Mouse (Mus musculus) MEL (cell line): ENCODE measurements around the gene Ppp4r2. TPM values are rescaled to one million over a fixed set of nuclear protein-coding genes. Genes with fewer than 3 reads are reported as not detected.
A peak's percentile ranks its signal among the peaks of the same experiment; 100 is the strongest.

Experiments used
- DNase-seq: peaks from one replicate; pipeline ENCODE4 v3.0.0; 2011; ENCODE audit warnings: low read depth, low spot score
- H3K27ac ChIP-seq: 2 replicates; pipeline ENCODE4 v1.5.1; 2012; ENCODE audit warnings: low read depth, mild to moderate bottlenecking, control low read depth, low read length, moderate library complexity; ENCODE audit not compliant: control insufficient read depth
- H3K27me3 ChIP-seq, 2 experiments: fragments of 150-350 bp in 1 of 2; sonication (generic) in 1 of 2; 2 replicates each; pipeline ENCODE4 v1.6.1; 2012; ENCODE audit warnings: low read length in 2 of 2, mild to moderate bottlenecking in 2 of 2, improper control_type of control experiment in 1 of 2, moderate library complexity in 1 of 2; ENCODE audit not compliant: insufficient read depth in 2 of 2, control insufficient read depth in 1 of 2
- H3K36me3 ChIP-seq, 2 experiments: 2 replicates each; pipeline ENCODE4 v1.6.1; 2012 to 2014; ENCODE audit warnings: low read length in 2 of 2, improper control_type of control experiment in 1 of 2, inconsistent platforms in 1 of 2, mild to moderate bottlenecking in 1 of 2; ENCODE audit not compliant: insufficient read depth in 2 of 2, control insufficient read depth in 1 of 2
- H3K4me1 ChIP-seq, 2 experiments: fragments of 150-350 bp in 1 of 2; sonication (generic) in 1 of 2; 2 replicates each; pipeline ENCODE4 v1.6.1; 2012; ENCODE audit warnings: low read length in 2 of 2, improper control_type of control experiment in 1 of 2, mild to moderate bottlenecking in 1 of 2; ENCODE audit not compliant: insufficient read depth in 2 of 2, control insufficient read depth in 1 of 2
- H3K4me3 ChIP-seq, 2 experiments: fragments of 150-350 bp in 1 of 2; sonication (generic) in 1 of 2; 2 replicates each; pipeline ENCODE4 v1.5.1; 2012; ENCODE audit warnings: low read depth in 2 of 2, low read length in 2 of 2, mild to moderate bottlenecking in 2 of 2, moderate library complexity in 2 of 2, control low read depth in 1 of 2, improper control_type of control experiment in 1 of 2; ENCODE audit not compliant: control insufficient read depth in 1 of 2, insufficient read depth in 1 of 2
- H3K79me2 ChIP-seq: 2 replicates; pipeline ENCODE4 v1.6.1; 2012; ENCODE audit warnings: mild to moderate bottlenecking, low read length, moderate library complexity; ENCODE audit not compliant: control insufficient read depth, poor library complexity, insufficient read depth
- H3K9ac ChIP-seq: 2 replicates; pipeline ENCODE4 v1.6.1; 2012; ENCODE audit warnings: low read depth, mild to moderate bottlenecking, control low read depth, low read length, moderate library complexity; ENCODE audit not compliant: control insufficient read depth, poor library complexity, severe bottlenecking
- H3K9me3 ChIP-seq: fragments of 150-350 bp; sonication (generic); replicated peaks from 2 replicates; pipeline ENCODE4 v1.6.1; 2012; ENCODE audit warnings: mild to moderate bottlenecking, low read length, improper control_type of control experiment, moderate library complexity; ENCODE audit not compliant: insufficient read depth
- BHLHE40 ChIP-seq: IDR thresholded peaks from 2 replicates; pipeline ENCODE4 v1.6.1; 2012; ENCODE audit warnings: low read depth, mild to moderate bottlenecking, inconsistent platforms, low read length, improper control_type of control experiment, borderline replicate concordance
- CHD1 ChIP-seq: IDR thresholded peaks from 2 replicates; pipeline ENCODE4 v1.6.1; 2012; ENCODE audit warnings: low read depth, mild to moderate bottlenecking, inconsistent platforms, low read length, improper control_type of control experiment
- CHD2 ChIP-seq: IDR thresholded peaks from 2 replicates; pipeline ENCODE4 v1.6.1; 2011; ENCODE audit warnings: low read length, improper control_type of control experiment
- CTCF ChIP-seq, 3 experiments: IDR thresholded peaks in 2 of 3; conservative IDR thresholded peaks in 1 of 3; 2 replicates each; pipeline ENCODE4 v1.5.1; 2011 to 2012; ENCODE audit warnings: low read length in 3 of 3, low read depth in 2 of 3, mild to moderate bottlenecking in 2 of 3, improper control_type of control experiment in 1 of 3, inconsistent platforms in 1 of 3, mixed read lengths in 1 of 3, moderate library complexity in 1 of 3; ENCODE audit not compliant: control insufficient read depth in 1 of 3, insufficient read depth in 1 of 3, poor library complexity in 1 of 3, severe bottlenecking in 1 of 3
- E2F4 ChIP-seq: IDR thresholded peaks from 2 replicates; pipeline ENCODE4 v1.6.1; 2011; ENCODE audit warnings: low read depth, low read length, improper control_type of control experiment, borderline replicate concordance
- ELF1 ChIP-seq: IDR thresholded peaks from 2 replicates; pipeline ENCODE4 v1.6.1; 2014; ENCODE audit warnings: low read depth, mild to moderate bottlenecking, inconsistent platforms, low read length, improper control_type of control experiment, moderate library complexity
- EP300 ChIP-seq, 2 experiments: IDR thresholded peaks; 2 replicates each; pipeline ENCODE4 v1.6.1; 2011; ENCODE audit warnings: improper control_type of control experiment in 2 of 2, low read length in 2 of 2, low read depth in 1 of 2, mild to moderate bottlenecking in 1 of 2
- ETS1 ChIP-seq: IDR thresholded peaks from 2 replicates; pipeline ENCODE4 v1.6.1; 2012; ENCODE audit warnings: low read depth, mild to moderate bottlenecking, inconsistent platforms, low read length, improper control_type of control experiment, moderate library complexity
- GABPA ChIP-seq: IDR thresholded peaks from 2 replicates; pipeline ENCODE4 v1.6.1; 2012; ENCODE audit warnings: low read depth, mild to moderate bottlenecking, inconsistent platforms, low read length, improper control_type of control experiment, moderate library complexity
- GATA1 ChIP-seq: IDR thresholded peaks from 2 replicates; pipeline ENCODE4 v1.6.1; 2011; ENCODE audit warnings: low read depth, low read length, improper control_type of control experiment
- HCFC1 ChIP-seq: IDR thresholded peaks from 2 replicates; pipeline ENCODE4 v1.6.1; 2012; ENCODE audit warnings: low read depth, mild to moderate bottlenecking, inconsistent platforms, low read length, improper control_type of control experiment, moderate library complexity
- KAT2A ChIP-seq: conservative IDR thresholded peaks from 2 replicates; pipeline ENCODE4 v1.6.1; 2012; ENCODE audit warnings: low read depth, low read length, improper control_type of control experiment, inconsistent platforms
- MXI1 ChIP-seq: IDR thresholded peaks from 2 replicates; pipeline ENCODE4 v1.6.1; 2011; ENCODE audit warnings: mild to moderate bottlenecking, low read depth, low read length, improper control_type of control experiment
- MYB ChIP-seq: IDR thresholded peaks from 2 replicates; pipeline ENCODE4 v1.6.1; 2011; ENCODE audit warnings: mild to moderate bottlenecking, low read depth, low read length, improper control_type of control experiment
- MYC ChIP-seq: IDR thresholded peaks from 2 replicates; pipeline ENCODE4 v1.6.1; 2011; ENCODE audit warnings: low read depth, mild to moderate bottlenecking, low read length, improper control_type of control experiment, moderate library complexity
- NRF1 ChIP-seq: IDR thresholded peaks from 2 replicates; pipeline ENCODE4 v1.6.1; 2014; ENCODE audit warnings: low read depth, mild to moderate bottlenecking, inconsistent platforms, low read length, improper control_type of control experiment, moderate library complexity; ENCODE audit not compliant: poor library complexity, insufficient read depth, severe bottlenecking
- POLR2A ChIP-seq, 2 experiments: IDR thresholded peaks; 2 replicates each; pipeline ENCODE4 v1.6.1; 2011 to 2012; ENCODE audit warnings: low read length in 2 of 2, mild to moderate bottlenecking in 2 of 2, control low read depth in 1 of 2, improper control_type of control experiment in 1 of 2, low read depth in 1 of 2, moderate library complexity in 1 of 2; ENCODE audit not compliant: control insufficient read depth in 1 of 2, insufficient read depth in 1 of 2, poor library complexity in 1 of 2
- RAD21 ChIP-seq: IDR thresholded peaks from 2 replicates; pipeline ENCODE4 v1.6.1; 2011; ENCODE audit warnings: mild to moderate bottlenecking, low read depth, low read length, improper control_type of control experiment
- RCOR1 ChIP-seq: IDR thresholded peaks from 2 replicates; pipeline ENCODE4 v1.6.1; 2012; ENCODE audit warnings: low read depth, mild to moderate bottlenecking, inconsistent platforms, low read length, improper control_type of control experiment
- SIN3A ChIP-seq: IDR thresholded peaks from 2 replicates; pipeline ENCODE4 v1.6.1; 2012; ENCODE audit warnings: low read length, improper control_type of control experiment, inconsistent platforms
- SMC3 ChIP-seq: IDR thresholded peaks from 2 replicates; pipeline ENCODE4 v1.6.1; 2011; ENCODE audit warnings: low read depth, low read length, improper control_type of control experiment
- TAL1 ChIP-seq: IDR thresholded peaks from 2 replicates; pipeline ENCODE4 v1.6.1; 2012; ENCODE audit warnings: mild to moderate bottlenecking, inconsistent platforms, low read length, moderate library complexity, mixed read lengths
- TBP ChIP-seq: IDR thresholded peaks from 2 replicates; pipeline ENCODE4 v1.8.0; 2011; ENCODE audit warnings: low read depth, low read length, improper control_type of control experiment
- TCF12 ChIP-seq: IDR thresholded peaks from 2 replicates; pipeline ENCODE4 v1.6.1; 2014; ENCODE audit warnings: low read depth, mild to moderate bottlenecking, inconsistent platforms, low read length, improper control_type of control experiment, moderate library complexity
- UBTF ChIP-seq: IDR thresholded peaks from 2 replicates; pipeline ENCODE4 v1.6.1; 2012; ENCODE audit warnings: low read depth, mild to moderate bottlenecking, inconsistent platforms, low read length, improper control_type of control experiment, moderate library complexity, borderline replicate concordance; ENCODE audit not compliant: insufficient read depth
- USF1 ChIP-seq: IDR thresholded peaks from 2 replicates; pipeline ENCODE4 v1.6.1; 2014; ENCODE audit warnings: low read depth, mild to moderate bottlenecking, inconsistent platforms, low read length, improper control_type of control experiment, moderate library complexity
- USF2 ChIP-seq, 2 experiments: IDR thresholded peaks; 2 replicates each; pipeline ENCODE4 v1.6.1; 2011 to 2012; ENCODE audit warnings: improper control_type of control experiment in 2 of 2, low read length in 2 of 2, borderline replicate concordance in 1 of 2, inconsistent platforms in 1 of 2, low read depth in 1 of 2, mild to moderate bottlenecking in 1 of 2; ENCODE audit not compliant: insufficient read depth in 1 of 2
- ZMIZ1 ChIP-seq: IDR thresholded peaks from 2 replicates; pipeline ENCODE4 v1.6.1; 2012; ENCODE audit warnings: low read depth, mild to moderate bottlenecking, inconsistent platforms, low read length, improper control_type of control experiment, moderate library complexity
- ZNF384 ChIP-seq: IDR thresholded peaks from 2 replicates; pipeline ENCODE4 v1.6.1; 2012; ENCODE audit warnings: low read depth, mild to moderate bottlenecking, inconsistent platforms, low read length, improper control_type of control experiment
- polyA plus RNA-seq, 2 experiments: library from polyadenylated mRNA; stranded (reverse) in 1 of 2; unstranded in 1 of 2; fragments of >175 nt in 1 of 2; fragments of >200 nt in 1 of 2; gene quantifications; 2 replicates each; pipeline versions ENCODE4 v1.2.1 to v1.2.4; 2012; ENCODE audit warnings: low replicate concordance in 2 of 2, low read depth in 1 of 2; ENCODE audit not compliant: insufficient read length in 2 of 2, insufficient read depth in 1 of 2, missing spikeins in 1 of 2
- total RNA-seq: library from RNA; depleted of rRNA; stranded (reverse); fragments of 300-350 nt; gene quantifications from 2 replicates; pipeline ENCODE4 v1.2.3, GENCODE M21; 2012

Ppp4r2 gene
- total and polyA plus RNA-seq, 3 experiments = 57.1 to 61.4 TPM; not detected in 1

- no peaks in the 10 kb centered on the region for H3K9me3 ChIP-seq
- H3K79me2 ChIP-seq = peaks cover 10% of the 10 kb centered on the region
- H3K27me3 ChIP-seq = no peaks in the 10 kb centered on the region
- H3K36me3 ChIP-seq = peaks cover 0 to 7% of the 10 kb centered on the region in 2 experiments; a peak in 2 of 4 replicates
- TF ChIP-seq RAD21 = no peak
- no peak for TF ChIP-seq MYB
- no peak for TF ChIP-seq ELF1
- no peak for TF ChIP-seq UBTF
- TF ChIP-seq BHLHE40 = no peak
- TF ChIP-seq ZMIZ1 = no peak
- H3K4me3 ChIP-seq = no peak overlapping the region
- peaks cover 0 to 16% of the 10 kb centered on the region in 2 experiments; a peak in 2 of 4 replicates for H3K4me1 ChIP-seq
- no peak for DNase-seq
- no peak overlapping the region for H3K27ac ChIP-seq
- H3K9ac ChIP-seq = no peak overlapping the region
Observed at GRCm38 (mm10) chr6:100829770-100830169, 3.7 kb upstream of the Ppp4r2 start.

GRCm38 (mm10) chr6:100831188-100831587 lies 2.2 kb upstream of the Ppp4r2 start:
- Histone ChIP-seq H3K4me1 (peaks cover 0 to 20% of the 10 kb centered on the region in 2 experiments; a peak in 2 of 4 replicates), H3K9me3 (no peaks in the 10 kb centered on the region)

GRCm38 (mm10) chr6:100831751-100832150 lies 1.7 kb upstream of the Ppp4r2 start:
- TF ChIP-seq USF2 (IDR thresholded peaks at IDR 0.05; ENCODE audit: borderline replicate concordance in 1 of 2, insufficient read depth in 1 of 2, low read depth in 1 of 2, low read length in 2 of 2) (no peak), RCOR1 (no peak), ZNF384 (no peak), NRF1 (no peak), SMC3 (no peak), KAT2A (no peak), ZMIZ1 (no peak), CHD1 (no peak), MXI1 (no peak)
- TF ChIP-seq, all 39 proteins: peak for 0
- peaks cover 0 to 20% of the 10 kb centered on the region in 2 experiments; a peak in 2 of 4 replicates for H3K4me1 ChIP-seq
- no peak for DNase-seq
- H3K9ac ChIP-seq = no peak overlapping the region
- no peak overlapping the region for H3K27ac ChIP-seq
- no peaks in the 10 kb centered on the region for H3K9me3 ChIP-seq
- H3K4me3 ChIP-seq = no peak overlapping the region
- no peaks in the 10 kb centered on the region for H3K27me3 ChIP-seq
- peaks cover 14 to 24% of the 10 kb centered on the region in 2 experiments for H3K36me3 ChIP-seq
- peaks cover 26% of the 10 kb centered on the region for H3K79me2 ChIP-seq

More at GRCm38 (mm10) chr6:100831188-100831587, 2.2 kb upstream of the Ppp4r2 start:
- H3K4me3 ChIP-seq = no peak overlapping the region
- H3K79me2 ChIP-seq = peaks cover 22% of the 10 kb centered on the region
- no peaks in the 10 kb centered on the region for H3K27me3 ChIP-seq
- TF ChIP-seq TAL1 = peak; percentile 67
- no peak for TF ChIP-seq E2F4
- TF ChIP-seq NRF1 = no peak
- TF ChIP-seq HCFC1 = no peak
- no peak for TF ChIP-seq CTCF (IDR thresholded peaks at IDR 0.05 in 2 of 3, conservative IDR thresholded peaks at IDR 0.05 in 1 of 3; ENCODE audit: control insufficient read depth in 1 of 3, insufficient read depth in 1 of 3, low read depth in 2 of 3, low read length in 3 of 3, poor library complexity in 1 of 3, severe bottlenecking in 1 of 3)
- no peak for TF ChIP-seq MYC
- peak; percentile 49 for TF ChIP-seq RCOR1
- no peak for TF ChIP-seq CHD2
- no peak for TF ChIP-seq RAD21
- peak; percentile 38; the same call in 1 of the 2 replicates for TF ChIP-seq ETS1
- TF ChIP-seq USF2 (IDR thresholded peaks at IDR 0.05; ENCODE audit: borderline replicate concordance in 1 of 2, insufficient read depth in 1 of 2, low read depth in 1 of 2, low read length in 2 of 2) = no peak
- TF ChIP-seq POLR2A (IDR thresholded peaks at IDR 0.05; ENCODE audit: control insufficient read depth in 1 of 2, insufficient read depth in 1 of 2, low read depth in 1 of 2, low read length in 2 of 2, poor library complexity in 1 of 2) = no peak
- peak; percentile 55 to 59; a peak in 2 of 4 replicates for TF ChIP-seq EP300 (IDR thresholded peaks at IDR 0.05; ENCODE audit: low read depth in 1 of 2, low read length in 2 of 2)
- no peak for TF ChIP-seq GABPA
- TF ChIP-seq GATA1 = peak; percentile 62
- TF ChIP-seq TBP = no peak
- no peak for TF ChIP-seq ELF1
- no peak for TF ChIP-seq SMC3
- TF ChIP-seq USF1 = no peak
- TF ChIP-seq TCF12 = peak; percentile 77
- no peak for TF ChIP-seq SIN3A
- peaks cover 9 to 21% of the 10 kb centered on the region in 2 experiments for H3K36me3 ChIP-seq
- H3K27ac ChIP-seq = no peak overlapping the region
- no peak overlapping the region for H3K9ac ChIP-seq
- peak; percentile 65 for DNase-seq
